In genomic region chr4:123564051-123564791, GRCm38 (mm10) we compare ENCODE assay signal across 8 mouse cellular contexts.
DNase-seq lines count a peak whose midpoint lies in the region; ATAC-seq and TF ChIP-seq lines count a peak whose summit lies in the region.

No protein-coding gene starts in this region.

- no peaks in the 10 kb centered on the region for H3K9me3 ChIP-seq in ES-E14 (ENCODE audit: control insufficient read depth, insufficient read depth, low read depth, low read length)
- no peaks in the 10 kb centered on the region for H3K9me3 ChIP-seq in heart, embryonic 10.5 days
- no peaks in the 10 kb centered on the region for H3K9me3 ChIP-seq in lung, postnatal 0 days (ENCODE audit: low read length)

- intact Hi-C loops in left cerebral cortex, postnatal 10 days (cut with DNase I) = no loop called here

- 41% methylated on average over 6 of the region's 6 CpGs for WGBS in heart, embryonic 10.5 days
- 46% methylated on average over 6 of the region's 6 CpGs for WGBS in lung, postnatal 0 days

- H3K36me3 ChIP-seq in ES-E14 (ENCODE audit: control insufficient read depth, insufficient read depth, low read length, poor library complexity, severe bottlenecking) = no peaks in the 10 kb centered on the region
- H3K36me3 ChIP-seq in heart, embryonic 10.5 days = no peaks in the 10 kb centered on the region
- no peaks in the 10 kb centered on the region for H3K36me3 ChIP-seq in lung, postnatal 0 days (ENCODE audit: insufficient read depth, low read length)

- peak; percentile 71 to 78 for DNase-seq in B cell, adult 2 months
- DNase-seq in ES-E14 (ENCODE audit: low read depth, low spot score) = no peak
- peak; percentile 77 for DNase-seq in heart, embryonic 10.5 days (ENCODE audit: low spot score)
- peak; percentile 53 for DNase-seq in lung, postnatal 0 days (ENCODE audit: low spot score)
- DNase-seq in thymus, postnatal 10 days (ENCODE audit: low spot score in 2 of 2) = peak; percentile 62 to 63
- DNase-seq in frontal cortex, postnatal 10 days (ENCODE audit: low spot score in 2 of 2) = no peak
- DNase-seq in adrenal gland, postnatal 4 days (ENCODE audit: low spot score in 2 of 2) = no peak
- no peak for DNase-seq in left cerebral cortex, postnatal 10 days (ENCODE audit: extremely low spot score in 1 of 2, low spot score in 2 of 2)

- H3K27me3 ChIP-seq in heart, embryonic 10.5 days (ENCODE audit: insufficient read depth, poor library complexity, severe bottlenecking) = no peaks in the 10 kb centered on the region
- H3K27me3 ChIP-seq in lung, postnatal 0 days (replicated peaks; ENCODE audit: insufficient read depth, low read length) = no peaks in the 10 kb centered on the region

- peak; percentile 32 for ATAC-seq in lung, postnatal 0 days

- H3K4me3 ChIP-seq in ES-E14 (ENCODE audit: insufficient read depth in 1 of 2, low read depth in 1 of 2, low read length in 2 of 2, poor library complexity in 1 of 2, severe bottlenecking in 1 of 2) = peak overlapping the region in 1 of 2 experiments; percentile 56; a peak in 3 of 4 replicates
- peak overlapping the region; percentile 51 for H3K4me3 ChIP-seq in heart, embryonic 10.5 days
- H3K4me3 ChIP-seq in lung, postnatal 0 days (ENCODE audit: low read depth, low read length) = no peak overlapping the region

- H3K27ac ChIP-seq in ES-E14 (ENCODE audit: insufficient read depth, low read depth, low read length, poor library complexity, severe bottlenecking) = peak overlapping the region; percentile 77
- H3K27ac ChIP-seq in heart, embryonic 10.5 days = peak overlapping the region; percentile 86
- peak overlapping the region; percentile 51 for H3K27ac ChIP-seq in lung, postnatal 0 days (ENCODE audit: low read length)

- TF ChIP-seq EP300 in lung, postnatal 0 days (IDR thresholded peaks at IDR 0.05) = no peak

- in situ Hi-C loops in ES-E14 (cut with MboI; ENCODE audit: low sequenced_read_pairs in 2 of 2, unreplicated experiment in 2 of 2) = no loop called here

- 0 out of 2 replicates have a peak overlapping the region, but pooled peaks have one; percentile 6 for H3K4me2 ChIP-seq in lung, postnatal 0 days (replicated peaks; ENCODE audit: low read depth, low read length)

- peak overlapping the region; percentile 47; the same call in 1 of the 2 replicates for H3K9ac ChIP-seq in ES-E14 (ENCODE audit: insufficient read depth, low read depth, low read length, poor library complexity, severe bottlenecking)
- no peak overlapping the region for H3K9ac ChIP-seq in lung, postnatal 0 days (replicated peaks; ENCODE audit: low read depth)

- peaks cover 6 to 24% of the 10 kb centered on the region in 2 experiments for H3K4me1 ChIP-seq in ES-E14 (ENCODE audit: control insufficient read depth in 2 of 2, insufficient read depth in 2 of 2, low read length in 2 of 2, poor library complexity in 1 of 2)
- H3K4me1 ChIP-seq in heart, embryonic 10.5 days = peaks cover 67% of the 10 kb centered on the region
- H3K4me1 ChIP-seq in lung, postnatal 0 days (ENCODE audit: insufficient read depth, low read depth, low read length) = peaks cover 18% of the 10 kb centered on the region; the same call in 1 of the 2 replicates

- no peak for TF ChIP-seq CTCF in lung, postnatal 0 days (IDR thresholded peaks at IDR 0.05)

TF ChIP-seq in ES-E14, 5 proteins besides CTCF, POLR2A, EP300 and RAD21:
- TF ChIP-seq ZC3H11A (IDR thresholded peaks at IDR 0.05; ENCODE audit: borderline replicate concordance, low read depth, low read length) (no peak), HCFC1 (IDR thresholded peaks at IDR 0.05; ENCODE audit: borderline replicate concordance, insufficient read depth, low read length) (no peak), ZNF384 (IDR thresholded peaks at IDR 0.05; ENCODE audit: low read depth, low read length) (no peak), CHD2 (IDR thresholded peaks at IDR 0.05; ENCODE audit: low read depth, low read length) (no peak), MAFK (IDR thresholded peaks at IDR 0.05; ENCODE audit: insufficient read depth, low read depth, low read length) (no peak)

Comparison
In these comparisons a context has a peak if more than half of its experiments do, and no peak if none do; other contexts are left out.
1. DNase-seq: peak in B cell, adult 2 months (2 of 2), heart, embryonic 10.5 days (single experiment), lung, postnatal 0 days (single experiment) and thymus, postnatal 10 days (2 of 2); none in ES-E14 (single experiment), frontal cortex, postnatal 10 days (0 of 2), adrenal gland, postnatal 4 days (0 of 2) and left cerebral cortex, postnatal 10 days (0 of 2).
2. Peak in every context shown above with its lines, with median percentiles within 50 percentile points of each other: H3K27ac ChIP-seq.